Mouse (Mus musculus) erythroblast, embryonic 14.5 days (primary cell): Measurements from ENCODE around the gene 1700001P01Rik.

Experiments used
- GATA1 ChIP-seq: IDR thresholded peaks from 2 replicates; pipeline ENCODE4 v1.6.1; 2012; ENCODE audit warnings: low read length, inconsistent platforms, mixed read lengths
- TAL1 ChIP-seq: IDR thresholded peaks from 3 replicates; pipeline ENCODE4 v1.6.1; 2012; ENCODE audit warnings: low read length, inconsistent platforms, mixed read lengths

- no peak for TF ChIP-seq TAL1
- no peak for TF ChIP-seq GATA1
Observed at GRCm38 (mm10) chr11:97805662-97806612, 30.2 kb upstream of the 1700001P01Rik start.
